Mouse (Mus musculus): ENCODE results near the gene Sh3tc1. TPM values are rescaled to one million over a fixed set of nuclear protein-coding genes. Genes with fewer than 3 reads are reported as not detected.

Gene Sh3tc1
- polyA plus RNA-seq, 1 experiment from 2014 or later, result 10.4 TPM

DNA sequence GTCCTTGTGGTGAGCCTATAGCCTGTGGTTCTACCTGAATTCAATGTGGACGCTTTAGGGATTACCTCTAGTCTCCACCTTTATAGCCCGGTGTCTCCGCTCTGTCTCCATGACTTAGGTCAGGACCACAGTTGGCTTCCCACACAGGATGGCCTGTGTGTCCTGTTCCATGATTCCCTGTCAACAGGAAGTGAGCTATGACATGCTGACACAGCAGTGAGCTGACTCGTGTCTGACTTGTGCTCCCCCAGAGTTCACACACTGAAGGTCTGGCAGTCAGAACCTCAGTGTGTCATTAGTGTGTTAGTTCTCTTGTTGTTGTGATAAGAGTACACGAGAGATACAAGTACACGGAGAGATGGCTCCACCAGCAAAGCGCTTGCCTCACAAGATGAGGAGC is 11.2 kb upstream of the Sh3tc1 start:
- no peak for ATAC-seq (ENCODE audit: insufficient number of reproducible peaks, low FRiP score)
- no peaks in the 10 kb centered on the region; the same call in 1 of the 2 replicates for H3K9me3 ChIP-seq (replicated peaks)
- WGBS, result 69% methylated on average over 7 of the region's 7 CpGs
- H3K36me3 ChIP-seq, result no peaks in the 10 kb centered on the region
- no peak overlapping the region for H3K27ac ChIP-seq (ENCODE audit: poor library complexity, severe bottlenecking)
- H3K9ac ChIP-seq, result no peak overlapping the region
- peaks cover 4% of the 10 kb centered on the region for H3K27me3 ChIP-seq (replicated peaks)
- H3K4me3 ChIP-seq, result no peak overlapping the region
- H3K4me2 ChIP-seq, result no peak overlapping the region
- H3K4me1 ChIP-seq (replicated peaks), result peaks cover 3% of the 10 kb centered on the region; the same call in 1 of the 2 replicates

DNA sequence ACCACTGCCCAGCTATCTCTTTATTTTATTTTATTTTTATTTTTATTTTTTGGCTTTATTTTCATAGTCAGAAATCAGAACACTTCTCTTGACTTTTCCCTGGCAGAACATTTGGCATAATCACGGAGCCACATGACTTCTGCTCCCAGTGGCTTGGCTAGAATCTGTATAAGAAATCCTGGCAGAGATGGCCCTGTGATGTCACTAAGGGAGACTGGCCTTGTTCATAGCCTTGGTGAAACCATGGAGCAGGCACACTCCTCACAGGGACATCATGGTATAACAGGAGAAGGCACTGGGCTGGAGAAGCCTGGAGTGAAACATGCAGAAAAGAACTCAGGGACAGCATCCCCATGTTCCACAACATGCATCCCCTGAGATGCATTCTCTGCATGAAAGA is 10.2 kb upstream of the Sh3tc1 start:
- no peak for ATAC-seq (ENCODE audit: insufficient number of reproducible peaks, low FRiP score)

DNA sequence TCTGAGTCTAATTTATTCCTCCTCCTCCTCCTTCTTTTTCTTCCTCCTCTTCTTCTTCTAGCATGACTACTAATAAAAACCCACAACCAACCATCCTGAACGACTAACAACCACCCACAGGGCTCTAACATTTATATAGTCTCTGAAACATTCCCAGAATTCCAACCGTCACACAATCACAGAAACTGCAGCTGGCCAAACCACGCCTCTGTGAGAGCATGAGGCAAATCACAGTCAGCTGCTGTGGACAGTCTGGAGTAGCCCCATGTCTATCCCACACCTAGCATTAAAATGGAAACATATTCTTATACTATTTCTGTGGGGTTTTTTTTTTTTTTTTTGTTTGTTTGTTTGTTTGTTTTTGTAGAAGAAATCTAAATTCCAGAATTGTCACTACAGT is 9.6 kb upstream of the Sh3tc1 start:
- H3K4me3 ChIP-seq, result no peak overlapping the region
- H3K4me1 ChIP-seq (replicated peaks), result no peaks in the 10 kb centered on the region; the same call in 1 of the 2 replicates
- WGBS, result 57% methylated on average over 3 of the region's 3 CpGs
- H3K9ac ChIP-seq, result no peak overlapping the region
- H3K9me3 ChIP-seq (replicated peaks), result no peaks in the 10 kb centered on the region; the same call in 1 of the 2 replicates
- no peak overlapping the region for H3K27ac ChIP-seq (ENCODE audit: poor library complexity, severe bottlenecking)
- no peaks in the 10 kb centered on the region for H3K27me3 ChIP-seq (replicated peaks)
- no peak overlapping the region for H3K4me2 ChIP-seq
- ATAC-seq (ENCODE audit: insufficient number of reproducible peaks, low FRiP score), result no peak
- no peaks in the 10 kb centered on the region for H3K36me3 ChIP-seq

More for the DNA sequence above, 10.2 kb upstream of the Sh3tc1 start:
- Histone ChIP-seq H3K27me3 (replicated peaks) (no peaks in the 10 kb centered on the region), H3K9me3 (replicated peaks) (no peaks in the 10 kb centered on the region; the same call in 1 of the 2 replicates), H3K27ac (ENCODE audit: poor library complexity, severe bottlenecking) (no peak overlapping the region), H3K4me2 (no peak overlapping the region), H3K4me1 (replicated peaks) (no peaks in the 10 kb centered on the region; the same call in 1 of the 2 replicates), H3K9ac (no peak overlapping the region), H3K36me3 (no peaks in the 10 kb centered on the region), H3K4me3 (no peak overlapping the region)
- WGBS, result 82% methylated on average over 1 of the region's 1 CpGs

GRCm38 (mm10) chr5:35746910-35747309 is 7.1 kb upstream of the Sh3tc1 start:
- peaks cover 5% of the 10 kb centered on the region for H3K27me3 ChIP-seq (replicated peaks)
- no peaks in the 10 kb centered on the region for H3K36me3 ChIP-seq
- ATAC-seq (ENCODE audit: insufficient number of reproducible peaks, low FRiP score), result no peak
- H3K9me3 ChIP-seq (replicated peaks), result no peaks in the 10 kb centered on the region; the same call in 1 of the 2 replicates
- H3K4me3 ChIP-seq, result no peak overlapping the region
- H3K9ac ChIP-seq, result no peak overlapping the region
- WGBS, result 26% methylated on average over 4 of the region's 4 CpGs
- no peak overlapping the region for H3K4me2 ChIP-seq
- no peak overlapping the region for H3K27ac ChIP-seq (ENCODE audit: poor library complexity, severe bottlenecking)
- H3K4me1 ChIP-seq (replicated peaks), result no peaks in the 10 kb centered on the region; the same call in 1 of the 2 replicates

- H3K9ac ChIP-seq, result no peak overlapping the region
- H3K4me3 ChIP-seq, result no peak overlapping the region
- H3K4me2 ChIP-seq, result no peak overlapping the region
- WGBS, result 79% methylated on average over 5 of the region's 5 CpGs
- H3K9me3 ChIP-seq (replicated peaks), result no peaks in the 10 kb centered on the region; the same call in 1 of the 2 replicates
- no peak for ATAC-seq (ENCODE audit: insufficient number of reproducible peaks, low FRiP score)
- peaks cover 11% of the 10 kb centered on the region for H3K4me1 ChIP-seq (replicated peaks)
- H3K27me3 ChIP-seq (replicated peaks), result peaks cover 11% of the 10 kb centered on the region
- H3K27ac ChIP-seq (ENCODE audit: poor library complexity, severe bottlenecking), result no peak overlapping the region
- no peaks in the 10 kb centered on the region for H3K36me3 ChIP-seq
Observed at GRCm38 (mm10) chr5:35745406-35745805, 5.6 kb upstream of the Sh3tc1 start.

GRCm38 (mm10) chr5:35743990-35744722 is 4.4 kb upstream of the Sh3tc1 start:
- Histone ChIP-seq H3K27me3 (replicated peaks) (peaks cover 11% of the 10 kb centered on the region), H3K36me3 (no peaks in the 10 kb centered on the region), H3K4me3 (no peak overlapping the region), H3K4me1 (replicated peaks) (peaks cover 23% of the 10 kb centered on the region), H3K27ac (ENCODE audit: poor library complexity, severe bottlenecking) (no peak overlapping the region), H3K9me3 (replicated peaks) (no peaks in the 10 kb centered on the region; the same call in 1 of the 2 replicates), H3K9ac (no peak overlapping the region), H3K4me2 (no peak overlapping the region)
- WGBS, result 80% methylated on average over 7 of the region's 7 CpGs
- ATAC-seq (ENCODE audit: insufficient number of reproducible peaks, low FRiP score), result no peak

DNA sequence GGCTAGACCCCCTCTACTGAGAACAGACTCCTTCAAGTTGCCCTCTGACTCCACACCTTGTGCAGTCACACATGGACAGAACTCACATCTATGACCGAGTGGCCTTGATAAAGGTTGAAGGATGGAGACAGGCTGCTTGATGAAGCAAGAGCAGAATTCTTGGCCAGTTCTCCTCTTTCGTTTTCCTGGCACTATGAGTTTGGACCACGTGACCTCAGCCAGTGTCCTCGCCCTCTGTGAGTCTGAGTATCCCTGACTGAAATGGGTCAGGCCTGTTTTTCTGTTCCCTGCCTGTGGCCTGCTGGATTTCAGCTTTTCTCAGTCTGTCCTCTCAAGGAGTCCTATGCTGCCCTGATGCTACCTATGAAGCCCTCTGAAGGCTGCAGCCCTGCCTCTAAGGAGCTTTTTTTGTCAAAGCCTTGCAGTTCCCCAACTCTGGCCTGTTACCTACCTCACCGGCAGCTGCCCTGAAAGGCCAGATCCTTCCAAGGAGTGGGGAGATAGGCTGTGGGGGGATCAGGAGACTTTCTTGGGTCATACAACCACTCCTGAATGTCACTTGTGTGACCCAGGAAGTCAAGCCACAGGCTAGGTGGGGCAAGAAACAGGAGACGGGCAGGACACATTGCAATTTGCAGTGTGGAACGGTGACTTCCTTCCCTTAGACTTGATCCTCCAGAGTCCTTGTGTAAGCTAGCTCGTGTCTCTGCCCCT is 3.6 kb upstream of the Sh3tc1 start:
- peaks cover 11% of the 10 kb centered on the region for H3K27me3 ChIP-seq (replicated peaks)
- no peaks in the 10 kb centered on the region for H3K9me3 ChIP-seq (replicated peaks)
- H3K27ac ChIP-seq (ENCODE audit: poor library complexity, severe bottlenecking), result no peak overlapping the region
- peaks cover 31% of the 10 kb centered on the region for H3K4me1 ChIP-seq (replicated peaks)
- H3K4me3 ChIP-seq, result no peak overlapping the region
- no peak overlapping the region for H3K9ac ChIP-seq
- ATAC-seq (ENCODE audit: insufficient number of reproducible peaks, low FRiP score), result no peak
- 76% methylated on average over 8 of the region's 8 CpGs for WGBS
- H3K36me3 ChIP-seq, result no peaks in the 10 kb centered on the region
- no peak overlapping the region for H3K4me2 ChIP-seq

GRCm38 (mm10) chr5:35741225-35741820 is 1.5 kb upstream of the Sh3tc1 start:
- H3K4me2 ChIP-seq, result no peak overlapping the region
- no peak overlapping the region for H3K27ac ChIP-seq (ENCODE audit: poor library complexity, severe bottlenecking)
- 49% methylated on average over 13 of the region's 13 CpGs for WGBS
- H3K9ac ChIP-seq, result no peak overlapping the region
- H3K27me3 ChIP-seq (replicated peaks), result peaks cover 11% of the 10 kb centered on the region
- ATAC-seq (ENCODE audit: insufficient number of reproducible peaks, low FRiP score), result no peak
- H3K4me3 ChIP-seq, result no peak overlapping the region
- no peaks in the 10 kb centered on the region for H3K36me3 ChIP-seq
- H3K9me3 ChIP-seq (replicated peaks), result no peaks in the 10 kb centered on the region
- H3K4me1 ChIP-seq (replicated peaks), result peaks cover 51% of the 10 kb centered on the region

- Histone ChIP-seq H3K4me1 (replicated peaks) (peaks cover 52% of the 10 kb centered on the region), H3K27ac (ENCODE audit: poor library complexity, severe bottlenecking) (no peak overlapping the region), H3K9me3 (replicated peaks) (no peaks in the 10 kb centered on the region), H3K9ac (no peak overlapping the region), H3K4me3 (no peak overlapping the region), H3K4me2 (no peak overlapping the region), H3K36me3 (no peaks in the 10 kb centered on the region), H3K27me3 (replicated peaks) (peaks cover 11% of the 10 kb centered on the region)
- ATAC-seq (ENCODE audit: insufficient number of reproducible peaks, low FRiP score), result no peak
- 17% methylated on average over 10 of the region's 10 CpGs for WGBS
Observed at GRCm38 (mm10) chr5:35740716-35741115, 929 bp upstream of the Sh3tc1 start.

DNA sequence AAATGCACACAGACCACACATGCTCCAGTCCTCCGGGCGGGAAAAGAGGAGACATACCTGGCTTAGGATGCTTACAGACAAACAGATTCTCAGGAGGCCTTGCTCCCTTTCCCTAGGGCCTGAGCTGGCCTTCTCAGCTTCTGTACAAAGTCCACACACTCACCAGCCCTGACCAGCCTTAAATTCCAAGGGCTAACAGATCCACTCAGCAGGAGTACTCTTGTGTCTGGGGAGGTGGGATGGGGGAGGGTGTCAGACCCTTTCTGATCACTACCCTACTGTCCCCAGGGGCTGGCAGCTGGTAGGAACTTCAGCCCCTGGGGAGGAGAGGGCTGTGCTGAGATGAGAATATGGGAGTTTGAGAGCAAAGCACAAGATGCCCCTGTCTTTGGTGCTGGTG is 782 bp downstream of the Sh3tc1 start:
- H3K4me3 ChIP-seq, result no peak overlapping the region
- no peak for ATAC-seq (ENCODE audit: insufficient number of reproducible peaks, low FRiP score)
- H3K36me3 ChIP-seq, result no peaks in the 10 kb centered on the region
- peaks cover 52% of the 10 kb centered on the region for H3K4me1 ChIP-seq (replicated peaks)
- no peak overlapping the region for H3K9ac ChIP-seq
- H3K27me3 ChIP-seq (replicated peaks), result peaks cover 11% of the 10 kb centered on the region
- 80% methylated on average over 2 of the region's 2 CpGs for WGBS
- no peak overlapping the region for H3K27ac ChIP-seq (ENCODE audit: poor library complexity, severe bottlenecking)
- no peaks in the 10 kb centered on the region for H3K9me3 ChIP-seq (replicated peaks)
- no peak overlapping the region for H3K4me2 ChIP-seq

DNA sequence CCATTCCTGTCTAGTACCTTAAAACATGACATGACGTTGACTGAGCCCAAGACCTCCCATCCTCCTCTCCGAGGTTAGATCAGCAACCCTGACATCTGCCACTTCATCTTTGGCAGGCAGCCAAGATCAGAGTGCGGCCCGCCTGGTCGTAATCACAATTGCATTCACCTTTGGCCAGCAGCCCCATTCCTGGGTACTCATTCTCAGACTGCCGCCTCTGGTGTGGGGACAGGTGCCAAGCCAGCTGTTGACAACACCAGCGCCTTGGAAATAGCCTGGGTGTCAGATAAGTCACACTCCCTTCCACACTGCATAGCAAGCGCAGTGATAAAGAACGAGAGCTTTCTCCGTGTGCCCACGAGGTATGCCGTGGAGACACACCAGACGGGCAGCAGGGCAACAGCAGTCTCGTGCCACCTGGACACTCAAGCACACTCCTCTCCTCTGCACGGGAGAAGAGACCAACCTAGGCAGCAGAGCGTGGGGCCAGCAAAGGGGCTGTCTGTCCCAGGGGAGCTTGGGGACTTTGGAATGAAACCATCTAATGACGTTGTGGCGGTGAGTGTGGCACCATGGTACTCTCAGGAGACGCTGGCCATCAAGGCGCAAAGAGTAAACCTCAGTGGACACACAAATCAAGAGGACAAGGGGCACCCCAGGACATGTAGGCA is 2.4 kb downstream of the Sh3tc1 start:
- no peak overlapping the region for H3K9ac ChIP-seq
- peaks cover 6% of the 10 kb centered on the region for H3K27me3 ChIP-seq (replicated peaks)
- H3K4me3 ChIP-seq, result no peak overlapping the region
- no peaks in the 10 kb centered on the region for H3K36me3 ChIP-seq
- H3K27ac ChIP-seq (ENCODE audit: poor library complexity, severe bottlenecking), result peak overlapping the region; percentile 34; the same call in 1 of the 2 replicates
- 32% methylated on average over 20 of the region's 20 CpGs for WGBS
- peak overlapping the region; percentile 35 for H3K4me2 ChIP-seq
- no peak for ATAC-seq (ENCODE audit: insufficient number of reproducible peaks, low FRiP score)
- H3K4me1 ChIP-seq (replicated peaks), result peaks cover 52% of the 10 kb centered on the region
- no peaks in the 10 kb centered on the region for H3K9me3 ChIP-seq (replicated peaks)
